Mouse (Mus musculus) heart, embryonic 13.5 days (tissue): ENCODE data around the gene Sae1. TPM values are rescaled to one million over a fixed set of nuclear protein-coding genes. Genes with fewer than 3 reads are reported as not detected.

Experiments
- ATAC-seq: fragments of 200-750 bp; cut with Nextera tagmentation; 2 replicates; pipeline ENCODE4 v1.8.0; 2017; ENCODE audit warnings: moderate TSS enrichment; ENCODE audit not compliant: insufficient number of reproducible peaks, low FRiP score, low TSS enrichment; ENCODE audit errors: extremely low read depth
- H3K27ac ChIP-seq: fragments of 300-500 bp; sonication (generic); replicated peaks from 2 replicates; pipeline ENCODE4 v1.5.1; 2015; ENCODE audit warnings: moderate library complexity, mild to moderate bottlenecking, inconsistent platforms
- H3K27me3 ChIP-seq: fragments of 300-500 bp; sonication (generic); replicated peaks from 2 replicates; pipeline ENCODE4 v1.6.1; 2015; ENCODE audit warnings: mild to moderate bottlenecking, inconsistent platforms
- H3K36me3 ChIP-seq: fragments of 300-500 bp; sonication (generic); 2 replicates; pipeline ENCODE4 v1.6.1; 2015; ENCODE audit warnings: mild to moderate bottlenecking, inconsistent platforms
- H3K4me1 ChIP-seq: fragments of 300-500 bp; sonication (generic); 2 replicates; pipeline ENCODE4 v1.6.1; 2015; ENCODE audit warnings: inconsistent platforms
- H3K4me2 ChIP-seq: fragments of 300-500 bp; sonication (generic); 2 replicates; pipeline ENCODE4 v1.6.1; 2015; ENCODE audit warnings: inconsistent platforms, mild to moderate bottlenecking, moderate library complexity
- H3K4me3 ChIP-seq: fragments of 300-500 bp; sonication (generic); 2 replicates; pipeline ENCODE4 v1.5.1; 2015; ENCODE audit warnings: moderate library complexity, mild to moderate bottlenecking, inconsistent platforms
- H3K9ac ChIP-seq: fragments of 300-500 bp; sonication (generic); 2 replicates; pipeline ENCODE4 v1.6.1; 2015; ENCODE audit warnings: inconsistent platforms, mild to moderate bottlenecking, moderate library complexity
- H3K9me3 ChIP-seq: fragments of 300-500 bp; sonication (generic); 2 replicates; pipeline ENCODE4 v1.6.1; 2016; ENCODE audit warnings: inconsistent platforms
- WGBS: fragments of 180-500 bp; shearing (Covaris S2); methylation state at CpG from one replicate; pipeline ENCODE4 v1.1.7; 2015; ENCODE audit warnings: mixed read lengths; 5-methylcytosine and 5-hydroxymethylcytosine counted together
- polyA plus RNA-seq: library from polyadenylated mRNA; unstranded; fragments of >200 nt; fragmentation: Nextera tagmentation; extraction: Ambion mirVana; gene quantifications from 2 replicates; pipeline ENCODE4 v1.2.1, GENCODE M21; 2015

Gene Sae1
- polyA plus RNA-seq, 1 experiment from 2014 or later: 210 TPM

GRCm38 (mm10) chr7:16374989-16375388 is 12.6 kb downstream of the Sae1 start:
- 52% methylated on average over 5 of the region's 5 CpGs for WGBS
- no peaks in the 10 kb centered on the region for H3K9me3 ChIP-seq
- H3K4me3 ChIP-seq: no peak overlapping the region
- ATAC-seq: no peak
- no peaks in the 10 kb centered on the region for H3K4me1 ChIP-seq
- peaks cover 84% of the 10 kb centered on the region for H3K36me3 ChIP-seq
- H3K27ac ChIP-seq: no peak overlapping the region
- H3K9ac ChIP-seq: no peak overlapping the region
- H3K27me3 ChIP-seq: no peaks in the 10 kb centered on the region
- H3K4me2 ChIP-seq: no peak overlapping the region

GRCm38 (mm10) chr7:16373719-16374118 is 13.9 kb downstream of the Sae1 start:
- 56% methylated on average over 2 of the region's 2 CpGs for WGBS
- H3K27me3 ChIP-seq: no peaks in the 10 kb centered on the region
- ATAC-seq: no peak

GRCm38 (mm10) chr7:16370596-16370995 is 17.0 kb downstream of the Sae1 start:
- peaks cover 86% of the 10 kb centered on the region for H3K36me3 ChIP-seq
- WGBS: 79% methylated on average over 2 of the region's 2 CpGs
- no peak for ATAC-seq
- H3K4me2 ChIP-seq: no peak overlapping the region
- H3K27me3 ChIP-seq: no peaks in the 10 kb centered on the region
- H3K9me3 ChIP-seq: no peaks in the 10 kb centered on the region
- peaks cover 11% of the 10 kb centered on the region for H3K4me1 ChIP-seq
- no peak overlapping the region for H3K9ac ChIP-seq
- H3K4me3 ChIP-seq: no peak overlapping the region
- no peak overlapping the region for H3K27ac ChIP-seq

More at GRCm38 (mm10) chr7:16373719-16374118, 13.9 kb downstream of the Sae1 start:
- H3K4me2 ChIP-seq: no peak overlapping the region
- no peaks in the 10 kb centered on the region for H3K4me1 ChIP-seq
- no peak overlapping the region for H3K9ac ChIP-seq
- no peak overlapping the region for H3K27ac ChIP-seq
- peaks cover 86% of the 10 kb centered on the region for H3K36me3 ChIP-seq
- H3K4me3 ChIP-seq: no peak overlapping the region
- no peaks in the 10 kb centered on the region for H3K9me3 ChIP-seq

GRCm38 (mm10) chr7:16368835-16369234 is 18.8 kb downstream of the Sae1 start:
- Histone ChIP-seq H3K27me3 (no peaks in the 10 kb centered on the region), H3K9me3 (no peaks in the 10 kb centered on the region), H3K4me3 (no peak overlapping the region), H3K4me2 (no peak overlapping the region), H3K27ac (no peak overlapping the region), H3K9ac (no peak overlapping the region), H3K4me1 (peaks cover 29% of the 10 kb centered on the region), H3K36me3 (peaks cover 91% of the 10 kb centered on the region)
- ATAC-seq: no peak
- WGBS: 88% methylated on average over 2 of the region's 2 CpGs

GRCm38 (mm10) chr7:16366669-16367068 is 20.9 kb downstream of the Sae1 start:
- no peak for ATAC-seq
- Histone ChIP-seq H3K4me1 (peaks cover 29% of the 10 kb centered on the region), H3K4me3 (no peak overlapping the region), H3K36me3 (peaks cover 98% of the 10 kb centered on the region), H3K9me3 (no peaks in the 10 kb centered on the region), H3K9ac (no peak overlapping the region), H3K27me3 (no peaks in the 10 kb centered on the region), H3K4me2 (no peak overlapping the region), H3K27ac (no peak overlapping the region)
- WGBS: 87% methylated on average over 4 of the region's 4 CpGs

- no peak for ATAC-seq
- H3K27me3 ChIP-seq: no peaks in the 10 kb centered on the region
Measured at GRCm38 (mm10) chr7:16366133-16366646, 21.4 kb downstream of the Sae1 start.

GRCm38 (mm10) chr7:16364901-16365500 is 22.6 kb downstream of the Sae1 start:
- 60% methylated on average over 4 of the region's 4 CpGs for WGBS
- H3K36me3 ChIP-seq: peaks cover 93% of the 10 kb centered on the region
- H3K4me2 ChIP-seq: no peak overlapping the region
- no peaks in the 10 kb centered on the region for H3K9me3 ChIP-seq
- no peaks in the 10 kb centered on the region for H3K27me3 ChIP-seq
- ATAC-seq: no peak
- H3K4me3 ChIP-seq: no peak overlapping the region
- no peak overlapping the region for H3K9ac ChIP-seq
- H3K27ac ChIP-seq: peak overlapping the region; percentile 56
- peaks cover 29% of the 10 kb centered on the region for H3K4me1 ChIP-seq

More at GRCm38 (mm10) chr7:16366133-16366646, 21.4 kb downstream of the Sae1 start:
- Histone ChIP-seq H3K4me2 (no peak overlapping the region), H3K9ac (peak overlapping the region; percentile 30; the same call in 1 of the 2 replicates), H3K4me1 (peaks cover 29% of the 10 kb centered on the region), H3K4me3 (no peak overlapping the region), H3K9me3 (no peaks in the 10 kb centered on the region), H3K27ac (peak overlapping the region; percentile 56; the same call in 1 of the 2 replicates), H3K36me3 (peaks cover 99% of the 10 kb centered on the region)
- 70% methylated on average over 10 of the region's 10 CpGs for WGBS

- ATAC-seq: no peak
- Histone ChIP-seq H3K4me3 (no peak overlapping the region), H3K9ac (peak overlapping the region; percentile 5; the same call in 1 of the 2 replicates), H3K27ac (peak overlapping the region; percentile 56; the same call in 1 of the 2 replicates), H3K9me3 (no peaks in the 10 kb centered on the region), H3K4me2 (no peak overlapping the region), H3K27me3 (no peaks in the 10 kb centered on the region), H3K4me1 (peaks cover 29% of the 10 kb centered on the region), H3K36me3 (peaks cover 86% of the 10 kb centered on the region)
- 57% methylated on average over 1 of the region's 1 CpGs for WGBS
Measured at GRCm38 (mm10) chr7:16364319-16364718, 23.3 kb downstream of the Sae1 start.

- Histone ChIP-seq H3K9ac (no peak overlapping the region), H3K27ac (no peak overlapping the region), H3K36me3 (peaks cover 75% of the 10 kb centered on the region), H3K4me2 (no peak overlapping the region), H3K4me1 (no peaks in the 10 kb centered on the region), H3K9me3 (no peaks in the 10 kb centered on the region; the same call in 1 of the 2 replicates), H3K27me3 (no peaks in the 10 kb centered on the region), H3K4me3 (no peak overlapping the region)
- no peak for ATAC-seq
- 76% methylated on average over 3 of the region's 3 CpGs for WGBS
Measured at GRCm38 (mm10) chr7:16357602-16358001, 30.0 kb downstream of the Sae1 start.

GRCm38 (mm10) chr7:16355854-16356594 is 31.6 kb downstream of the Sae1 start:
- Histone ChIP-seq H3K9ac (no peak overlapping the region), H3K4me3 (no peak overlapping the region), H3K27ac (no peak overlapping the region), H3K36me3 (peaks cover 75% of the 10 kb centered on the region), H3K9me3 (no peaks in the 10 kb centered on the region; the same call in 1 of the 2 replicates), H3K4me1 (no peaks in the 10 kb centered on the region), H3K4me2 (no peak overlapping the region), H3K27me3 (no peaks in the 10 kb centered on the region)
- WGBS: 95% methylated on average over 3 of the region's 3 CpGs
- ATAC-seq: no peak

GRCm38 (mm10) chr7:16349999-16350398 is 37.6 kb downstream of the Sae1 start:
- peaks cover 77% of the 10 kb centered on the region for H3K36me3 ChIP-seq
- WGBS: 50% methylated on average over 5 of the region's 5 CpGs
- no peak overlapping the region for H3K4me3 ChIP-seq
- H3K9me3 ChIP-seq: no peaks in the 10 kb centered on the region; the same call in 1 of the 2 replicates
- no peaks in the 10 kb centered on the region for H3K27me3 ChIP-seq
- peaks cover 17% of the 10 kb centered on the region for H3K4me1 ChIP-seq
- H3K27ac ChIP-seq: peak overlapping the region; percentile 76
- H3K4me2 ChIP-seq: peak overlapping the region; percentile 2; the same call in 1 of the 2 replicates
- no peak for ATAC-seq
- H3K9ac ChIP-seq: no peak overlapping the region
